Mouse (Mus musculus): ENCODE results near the gene Klhdc10.

The Klhdc10 gene

DNA sequence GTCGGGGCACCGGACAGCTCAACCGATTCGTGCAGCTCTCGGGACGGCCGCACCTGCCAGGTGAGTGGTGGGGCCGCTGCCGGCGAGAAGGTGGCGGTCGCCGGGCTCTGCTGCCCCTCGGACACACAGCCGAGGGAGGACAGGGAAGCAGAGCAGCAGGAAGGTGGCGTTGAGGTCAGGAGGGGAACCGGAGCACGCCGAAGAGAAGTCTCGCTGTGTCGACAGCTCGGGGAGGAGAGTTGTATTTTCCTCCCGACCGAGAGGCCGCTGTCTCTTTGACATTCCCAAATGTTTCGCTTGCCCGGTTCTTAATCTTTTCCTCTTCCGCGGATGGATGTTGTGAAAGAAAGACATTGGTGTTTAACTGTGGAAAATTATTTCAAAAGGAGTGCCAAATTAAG is 423 bp downstream of the Klhdc10 start:
- DNase-seq (ENCODE audit: low spot score) = peak; percentile 41

DNA sequence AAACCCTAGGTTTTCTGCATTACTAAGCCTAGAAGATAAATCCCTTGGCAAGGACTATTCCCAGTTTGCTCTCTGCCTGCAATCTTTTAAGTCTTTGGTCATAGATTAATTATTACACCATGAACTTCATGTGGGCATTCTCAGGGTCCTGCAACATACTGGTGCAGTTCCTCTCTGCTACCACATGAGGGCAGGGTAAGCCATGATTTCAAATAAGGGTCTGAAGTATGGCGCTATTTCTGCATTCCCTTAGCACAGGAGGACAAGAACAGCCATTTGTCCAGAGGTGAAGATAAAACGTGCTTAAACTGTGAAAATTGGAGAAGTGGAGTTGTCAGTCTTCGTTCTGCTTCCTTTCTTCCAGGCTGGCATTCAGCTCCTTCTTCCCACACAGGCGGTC is 1.8 kb downstream of the Klhdc10 start:
- peak; percentile 92 for DNase-seq (ENCODE audit: low spot score)

DNA sequence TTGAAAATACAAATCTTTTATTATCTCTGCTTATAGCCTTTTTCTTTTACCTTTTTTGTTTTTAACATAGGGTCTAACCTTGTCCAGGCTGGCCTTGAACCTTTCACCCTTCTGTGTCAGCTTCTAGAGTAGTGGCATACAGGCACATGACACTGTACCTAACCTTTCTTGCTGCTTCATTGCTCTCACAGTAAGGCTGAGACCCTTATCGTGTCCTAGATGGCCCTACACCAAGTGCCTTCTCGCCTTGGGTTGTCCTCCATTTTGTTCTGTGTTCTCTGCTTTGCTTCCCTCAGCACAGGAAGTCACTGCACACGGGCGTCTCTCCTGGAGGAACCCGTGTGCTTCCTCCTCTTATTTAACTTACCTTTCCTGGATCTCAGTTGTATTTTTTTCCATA is 3.0 kb downstream of the Klhdc10 start:
- DNase-seq (ENCODE audit: low spot score) = no peak

DNA sequence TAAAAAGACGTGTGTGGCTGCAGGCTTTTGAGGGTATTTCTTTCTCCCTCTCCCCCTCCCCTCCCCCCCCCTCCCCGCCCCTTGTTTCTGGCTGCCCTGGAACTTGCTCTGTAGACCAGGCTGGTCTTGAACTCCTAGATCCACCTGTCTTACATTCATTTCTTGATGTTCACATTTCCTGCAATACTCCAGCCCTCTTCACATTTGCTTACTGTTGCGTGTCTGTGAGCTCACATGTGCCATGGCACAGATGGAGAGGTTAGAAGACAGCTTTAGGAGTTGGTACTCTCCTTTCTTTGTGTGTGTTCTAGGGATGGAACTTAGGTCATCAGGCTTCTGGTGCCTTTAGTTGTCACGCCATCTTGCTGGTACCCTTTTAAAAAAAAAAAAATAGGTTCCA is 6.6 kb downstream of the Klhdc10 start:
- DNase-seq (ENCODE audit: low spot score) = no peak

DNA sequence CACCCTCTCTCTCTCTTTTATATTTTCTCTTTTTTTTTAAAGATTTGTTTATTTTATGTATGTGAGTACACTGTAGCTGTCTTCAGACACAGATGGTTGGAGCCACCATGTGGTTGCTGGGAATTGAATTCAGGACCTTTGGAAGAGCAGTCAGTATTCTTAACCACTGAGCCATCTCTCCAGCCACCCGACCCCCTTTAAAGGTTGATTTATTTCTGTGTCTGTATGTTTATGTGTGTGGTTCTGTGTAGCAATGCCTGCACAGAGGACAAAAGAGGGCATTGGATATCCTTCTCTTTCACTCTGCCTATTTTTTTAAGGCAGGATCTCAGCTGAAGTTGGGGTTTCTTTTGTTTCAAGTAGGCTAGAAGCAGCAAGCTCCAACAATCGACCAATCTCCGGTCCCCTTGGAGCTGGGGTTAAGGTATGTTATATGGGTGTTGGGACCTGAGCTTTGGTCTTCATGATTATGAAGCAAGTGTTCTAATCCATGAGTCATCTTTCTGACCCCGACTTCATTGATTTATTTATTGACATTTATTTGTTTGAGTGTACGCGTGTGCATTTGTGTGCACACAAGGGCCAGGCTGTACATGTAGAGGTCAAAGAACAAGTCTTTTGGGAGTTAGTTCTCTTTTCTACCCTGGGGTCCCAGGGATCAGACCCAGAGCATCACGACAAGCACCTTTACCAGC is 7.9 kb downstream of the Klhdc10 start:
- no peak for DNase-seq (ENCODE audit: low spot score)

DNA sequence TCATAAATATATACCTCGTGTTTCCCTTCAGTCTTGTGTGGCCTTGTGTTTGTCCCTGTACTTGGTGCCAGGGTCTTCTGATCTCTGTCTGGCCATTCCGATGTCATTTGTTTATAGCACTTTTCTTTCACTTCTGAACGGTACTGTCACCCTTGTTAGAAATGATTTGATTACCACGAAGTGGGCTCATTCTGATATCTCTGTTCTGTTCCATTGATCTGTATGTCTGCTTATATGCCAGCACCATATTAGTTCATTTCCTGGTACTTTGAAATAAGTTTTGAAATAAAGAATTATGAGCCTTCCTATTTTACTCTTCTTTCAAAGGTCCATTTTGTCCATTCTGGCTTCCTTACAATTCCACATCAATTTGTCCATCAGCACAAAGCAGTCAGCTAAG is 9.6 kb downstream of the Klhdc10 start:
- DNase-seq (ENCODE audit: low spot score) = no peak

DNA sequence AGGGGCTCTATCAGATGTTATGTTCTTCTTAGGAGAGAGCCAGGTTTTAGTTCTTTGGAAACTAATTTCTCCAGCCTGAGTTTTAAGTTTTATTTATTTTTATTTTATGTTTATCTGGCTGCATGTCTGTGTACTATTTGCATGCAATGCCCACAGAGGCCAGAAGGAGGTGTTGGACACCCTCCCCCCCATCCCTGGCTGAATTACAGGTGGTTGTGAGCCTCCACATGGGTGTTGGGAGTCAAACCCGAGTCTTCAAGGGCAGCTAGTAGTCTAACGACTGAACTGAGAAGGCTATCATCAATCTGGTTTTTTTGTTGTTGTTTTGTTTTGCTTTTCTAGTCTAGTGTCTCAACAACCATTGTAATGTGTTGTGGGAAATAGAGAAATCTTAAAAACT is 14.5 kb downstream of the Klhdc10 start:
- no peak for DNase-seq (ENCODE audit: low spot score)

DNA sequence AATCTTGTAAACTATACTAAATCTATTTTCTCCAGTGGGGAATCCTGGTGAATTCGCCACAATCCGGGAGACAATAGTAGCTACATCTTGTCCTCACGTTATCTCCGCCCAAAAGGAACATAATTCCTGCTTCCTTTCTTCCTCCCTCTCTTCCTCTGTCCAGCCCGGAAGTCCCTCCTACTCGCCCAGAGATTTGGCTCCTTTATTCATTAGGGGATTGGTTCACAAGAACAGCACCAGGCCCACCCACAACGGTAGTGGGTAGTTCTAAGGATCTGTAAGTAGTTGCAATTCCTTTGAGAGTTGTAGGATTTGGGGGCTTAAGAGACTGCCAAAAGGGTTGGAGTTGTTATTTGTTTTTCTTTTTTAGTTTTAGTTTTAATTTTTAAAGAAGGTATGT is 15.1 kb downstream of the Klhdc10 start:
- no peak for DNase-seq (ENCODE audit: low spot score)

DNA sequence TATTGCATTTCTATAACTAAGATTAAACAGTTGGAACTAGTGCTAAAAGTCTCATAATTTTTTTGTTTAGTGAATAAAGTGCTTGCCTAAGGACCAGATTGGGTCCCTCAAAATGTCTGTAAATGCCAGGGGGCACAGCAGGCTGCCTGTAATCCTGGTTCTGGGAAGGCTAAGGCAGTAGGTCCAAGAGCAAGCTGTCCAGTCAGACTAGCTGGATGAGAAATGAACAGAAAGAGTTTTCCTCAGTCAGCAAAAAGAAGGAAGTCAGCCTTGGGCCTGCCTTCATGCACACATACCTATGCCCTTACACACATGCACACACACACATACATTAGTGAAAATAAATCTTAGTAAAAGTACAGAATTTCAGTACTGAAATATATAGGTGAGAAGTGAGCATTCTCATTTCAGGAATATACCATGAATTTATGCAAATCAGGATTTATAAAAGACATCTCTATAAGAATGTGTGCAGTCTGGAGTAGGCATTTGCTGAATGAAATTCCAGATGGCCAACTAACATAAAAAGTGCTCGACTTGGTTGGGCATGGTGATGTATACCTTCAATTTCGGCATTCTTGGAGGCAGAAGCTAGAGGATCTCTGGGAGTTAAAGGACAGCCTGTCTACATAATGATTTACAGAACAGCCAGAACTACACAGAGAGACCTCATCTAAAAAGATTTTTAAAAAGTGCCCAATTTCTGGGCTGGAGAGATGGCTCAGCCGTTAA is 31.0 kb downstream of the Klhdc10 start:
- peak; percentile 31 for DNase-seq (ENCODE audit: low spot score)

DNA sequence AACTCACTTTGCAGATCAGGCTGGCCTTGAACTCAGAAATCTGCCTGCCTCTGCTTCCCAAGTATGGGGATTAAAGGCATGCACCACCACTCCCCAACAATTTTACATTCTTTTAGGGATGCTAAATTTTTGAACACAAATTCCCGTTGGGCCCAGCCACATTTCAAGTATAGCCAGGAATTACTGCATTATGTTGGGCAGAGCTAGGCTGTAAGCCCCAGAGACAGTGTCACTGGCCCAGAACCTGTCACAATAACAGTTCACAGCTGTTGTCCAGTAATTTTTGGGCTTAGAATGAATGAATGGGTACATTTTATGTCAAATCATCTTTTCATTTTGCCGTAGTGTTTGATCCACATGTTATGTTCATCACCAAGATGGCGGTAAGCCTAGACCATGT is 34.8 kb downstream of the Klhdc10 start:
- DNase-seq (ENCODE audit: low spot score) = no peak

DNA sequence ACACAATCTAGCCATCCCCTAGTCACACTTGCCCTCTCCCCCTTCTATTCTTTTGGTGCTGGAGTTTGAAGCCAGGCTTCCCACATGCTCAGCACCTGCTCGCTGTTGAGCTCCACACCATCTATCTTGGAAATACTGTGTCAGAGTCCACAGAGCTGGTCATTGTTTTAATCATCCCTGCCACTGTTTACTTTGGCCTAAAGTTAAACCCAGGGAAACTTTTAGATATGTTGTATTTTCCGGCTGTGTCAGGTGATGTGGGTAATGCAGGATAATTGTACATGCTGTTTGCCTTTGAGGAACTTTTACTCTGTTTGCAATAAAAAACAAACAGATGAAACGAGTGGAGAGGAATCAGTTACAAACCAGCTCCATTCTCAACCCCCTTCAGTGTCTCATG is 35.4 kb downstream of the Klhdc10 start:
- DNase-seq (ENCODE audit: low spot score) = no peak

DNA sequence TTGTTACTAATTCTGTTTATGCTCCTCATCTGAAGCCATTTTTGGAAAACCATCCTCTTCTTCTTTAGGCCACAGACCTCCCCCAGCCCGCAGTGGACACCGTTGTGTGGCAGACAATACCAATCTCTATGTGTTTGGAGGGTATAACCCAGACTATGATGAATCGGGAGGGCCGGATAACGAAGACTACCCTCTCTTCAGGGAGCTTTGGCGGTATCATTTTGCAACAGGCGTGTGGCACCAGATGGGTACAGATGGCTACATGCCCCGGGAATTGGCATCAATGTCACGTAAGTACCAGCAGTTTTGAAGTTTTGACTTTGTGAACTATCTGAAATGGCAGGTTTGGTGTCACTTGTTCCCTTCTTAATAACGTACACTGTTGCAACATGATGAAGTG is 37.9 kb downstream of the Klhdc10 start:
- no peak for DNase-seq (ENCODE audit: low spot score)

DNA sequence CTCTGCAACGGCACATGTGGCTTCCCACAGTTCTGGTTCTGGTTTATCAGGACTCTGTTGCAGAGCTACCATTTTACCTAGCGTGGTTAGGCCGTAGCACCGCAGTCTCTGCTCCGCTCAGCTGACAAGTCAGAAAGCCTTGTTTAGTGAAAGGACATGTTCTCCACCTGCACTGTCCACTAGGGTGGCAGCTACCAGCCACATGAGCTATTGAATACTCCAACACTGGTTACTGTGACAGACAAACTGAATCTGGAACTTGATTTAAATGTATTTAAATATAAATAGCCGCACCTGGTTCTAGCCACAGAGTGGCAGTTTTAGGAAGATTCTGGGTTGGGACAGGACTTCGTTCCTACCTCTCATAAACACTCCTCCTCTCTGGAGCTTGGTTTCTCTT is 55.3 kb downstream of the Klhdc10 start:
- no peak for DNase-seq (ENCODE audit: low spot score)

DNA sequence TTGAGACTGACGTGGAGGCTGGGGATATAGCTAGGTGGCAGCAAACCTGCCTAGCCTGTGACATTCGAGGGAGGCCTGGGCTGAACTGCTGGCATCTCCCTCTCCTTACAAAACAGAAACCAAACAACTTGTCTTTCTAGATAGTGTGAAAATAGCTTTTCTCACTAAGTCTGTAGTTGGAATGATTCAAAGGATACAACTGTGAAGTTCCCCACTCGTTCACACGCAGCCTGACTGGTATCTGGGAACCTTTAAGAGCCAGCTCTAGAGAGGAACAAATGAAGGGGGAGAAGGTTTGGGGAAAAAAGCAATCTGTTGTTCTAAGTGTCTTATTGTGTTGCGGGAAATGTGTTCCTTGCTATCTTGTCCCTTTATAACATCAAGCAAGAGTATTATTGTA is 57.0 kb downstream of the Klhdc10 start:
- no peak for DNase-seq (ENCODE audit: low spot score)

DNA sequence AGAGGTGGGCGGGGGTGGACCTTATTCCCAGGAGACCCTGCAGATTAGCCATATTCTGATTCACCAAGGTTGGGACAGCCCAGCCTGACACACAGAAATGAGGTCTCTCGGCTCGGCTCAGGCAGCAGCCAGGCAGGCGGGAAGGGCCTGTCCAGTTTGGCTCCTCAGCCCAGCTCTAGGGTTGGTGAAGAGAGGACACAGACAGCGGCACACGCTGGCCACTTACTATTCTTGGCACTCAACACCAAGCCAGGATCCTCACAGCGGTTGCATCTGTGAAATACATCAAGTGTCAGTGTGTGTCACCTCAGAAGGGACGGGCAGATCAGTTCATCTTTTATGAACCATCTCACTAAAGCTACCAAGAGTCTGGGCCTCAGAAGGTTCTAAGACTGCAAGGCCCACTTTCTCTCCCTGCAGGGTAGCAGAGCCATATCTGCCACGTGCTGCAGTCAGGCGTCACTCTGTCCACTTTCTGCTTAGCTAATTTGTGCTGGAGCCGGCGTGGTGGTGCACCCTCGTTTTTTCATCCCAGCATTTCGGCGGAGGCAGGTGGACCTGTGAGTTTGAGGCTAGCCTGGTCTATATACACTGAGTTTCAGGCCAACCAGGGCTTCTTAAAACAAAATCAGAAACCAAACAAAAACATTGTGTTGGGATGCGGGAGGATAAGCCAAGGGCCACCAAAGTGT is 57.5 kb downstream of the Klhdc10 start:
- no peak for DNase-seq (ENCODE audit: low spot score)

DNA sequence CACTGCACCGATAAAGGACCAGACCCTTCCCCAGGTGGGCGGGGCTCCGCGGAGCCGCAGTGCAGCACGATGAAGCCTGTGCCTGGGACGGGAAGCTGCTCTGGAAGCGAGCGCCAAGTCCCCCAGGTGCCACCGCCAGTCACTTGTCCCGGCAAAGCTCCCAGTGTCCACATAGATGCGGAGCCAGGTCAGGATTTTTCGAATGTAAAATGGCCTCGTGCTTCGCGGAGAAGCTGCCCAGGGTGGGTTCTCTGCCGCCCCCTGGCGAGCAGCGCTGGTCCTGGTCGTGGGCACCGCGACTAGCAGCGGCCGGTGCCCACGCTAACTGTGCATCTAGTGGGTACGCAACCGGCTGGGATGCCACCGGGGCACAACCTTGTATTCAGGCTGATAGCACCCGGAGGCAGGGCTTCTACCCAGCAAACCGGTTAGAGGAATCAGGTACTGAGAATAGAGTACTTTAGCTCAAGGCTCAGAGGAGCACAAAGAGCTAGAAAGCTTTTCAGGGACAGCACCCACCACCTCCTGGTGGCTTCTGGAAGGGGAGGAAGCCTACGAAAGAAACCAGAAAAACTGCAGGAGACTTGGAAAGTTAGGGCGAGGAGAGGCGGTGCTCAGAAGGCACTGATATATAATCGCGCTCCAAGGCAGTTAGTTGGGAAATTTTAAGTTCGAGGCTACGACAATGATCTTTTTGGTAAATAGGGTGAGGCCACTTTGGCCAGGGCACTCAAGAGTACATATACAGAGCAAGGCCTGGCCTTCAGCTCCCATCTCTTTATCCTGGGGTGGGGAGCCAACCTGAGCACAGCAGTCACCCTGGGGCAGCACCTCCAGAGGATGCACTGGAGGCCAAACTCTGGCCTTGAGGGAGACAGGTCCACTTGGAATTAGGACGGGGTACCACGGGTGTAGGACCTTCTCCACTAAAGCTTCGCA is 58.4 kb downstream of the Klhdc10 start:
- DNase-seq (ENCODE audit: low spot score) = peak; percentile 84

DNA sequence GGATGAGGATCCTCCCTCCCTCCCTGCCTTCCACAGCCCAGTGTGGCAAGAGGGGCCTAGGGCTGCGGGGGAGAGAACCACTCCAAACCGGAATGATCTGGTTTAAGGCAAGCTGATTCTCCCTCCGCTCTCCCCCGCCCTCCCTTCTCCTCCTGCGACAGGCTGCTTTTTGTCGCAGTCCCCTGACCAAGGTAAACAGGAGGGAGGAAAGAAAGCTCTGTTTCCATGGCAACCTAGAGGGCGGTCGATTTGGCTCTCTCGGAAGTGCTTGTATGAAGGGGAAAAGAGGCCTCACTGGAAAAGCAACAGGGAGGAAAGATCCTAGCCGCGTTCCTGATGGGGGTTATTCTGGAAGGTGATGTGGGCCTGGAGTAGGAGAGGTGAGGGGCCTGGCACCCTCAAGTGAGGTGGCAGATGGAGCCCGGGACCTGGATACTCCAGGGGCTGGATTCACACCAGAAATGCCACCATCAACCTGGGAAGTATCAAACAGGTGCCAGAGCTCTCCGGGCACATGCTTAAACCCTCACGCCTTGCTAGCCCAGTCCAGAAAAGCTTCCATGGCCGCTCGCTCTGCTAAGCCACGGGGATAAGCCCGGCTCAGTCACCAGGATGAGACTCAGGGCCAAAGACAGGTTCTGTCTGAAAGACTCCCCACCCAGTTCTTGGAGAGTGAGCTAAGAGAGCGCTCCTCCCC is 59.2 kb downstream of the Klhdc10 start:
- peak; percentile 96 for DNase-seq (ENCODE audit: low spot score)

DNA sequence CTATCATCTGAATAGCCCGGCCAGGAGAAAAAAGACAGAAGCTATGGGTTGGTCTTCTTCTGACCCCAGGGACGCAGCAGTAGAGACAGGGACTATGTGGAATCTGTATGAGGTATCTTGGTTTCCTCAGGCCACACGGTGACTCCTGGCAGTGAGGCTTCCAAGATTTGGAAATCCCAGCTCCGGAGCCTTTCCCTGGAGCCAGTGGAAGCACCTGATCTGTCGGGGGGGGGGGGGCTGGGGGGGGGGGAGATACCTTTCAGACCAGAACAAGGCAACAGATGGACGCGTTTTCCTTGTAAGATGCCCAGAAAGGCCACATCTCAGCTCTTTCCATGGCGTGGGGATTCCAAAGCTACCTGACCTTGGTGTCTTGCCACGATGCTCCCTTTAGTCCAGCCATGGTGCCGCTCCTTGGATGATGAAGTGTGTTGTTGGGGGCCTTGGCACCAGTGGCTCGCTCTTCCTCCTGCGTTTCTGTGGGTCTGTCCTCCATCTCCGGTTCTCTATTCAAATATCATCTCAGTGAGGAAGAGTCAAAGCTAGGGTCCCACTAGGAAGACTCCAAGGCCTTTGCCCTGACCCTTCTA is 60.2 kb downstream of the Klhdc10 start:
- DNase-seq (ENCODE audit: low spot score) = no peak

DNA sequence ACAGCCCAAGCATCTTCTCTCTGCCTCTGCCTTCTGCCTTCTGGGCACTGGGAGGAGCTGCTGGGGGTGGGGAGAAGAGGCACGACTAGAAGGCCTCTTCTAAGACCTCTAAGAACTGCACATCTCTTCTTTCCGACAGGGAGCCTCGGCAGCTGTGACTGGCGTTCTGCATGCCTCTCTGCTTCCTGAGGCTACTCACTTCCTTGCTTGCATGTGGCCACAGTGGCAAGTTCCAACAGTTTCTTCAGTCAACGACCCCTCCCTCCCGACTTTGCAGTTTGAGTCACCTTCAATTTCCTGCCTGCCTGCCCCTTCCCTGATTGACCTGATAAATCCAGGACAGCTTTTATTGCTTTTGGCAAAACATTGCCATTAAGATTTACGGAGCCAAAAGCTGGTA is 61.2 kb downstream of the Klhdc10 start:
- DNase-seq (ENCODE audit: low spot score) = peak; percentile 33

DNA sequence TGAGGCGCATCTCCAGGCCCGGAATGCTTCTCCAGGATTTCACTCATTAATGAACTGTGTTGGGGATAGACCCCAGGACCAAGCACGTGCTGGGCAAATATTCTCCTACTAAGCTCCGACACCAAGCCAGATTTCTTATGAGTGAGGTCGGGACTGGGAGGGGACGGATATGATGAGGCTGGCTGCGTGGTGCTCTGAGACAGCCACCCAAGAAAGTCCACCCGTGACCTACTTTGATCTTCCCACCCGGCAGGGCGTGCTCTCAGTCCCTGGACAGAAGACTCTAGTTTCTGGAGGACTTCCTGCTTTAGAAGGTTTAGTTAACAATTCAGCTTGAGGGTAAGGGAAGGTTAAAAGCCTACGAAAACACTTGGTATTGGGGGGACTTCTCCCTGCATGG is 63.9 kb downstream of the Klhdc10 start:
- no peak for DNase-seq (ENCODE audit: low spot score)

DNA sequence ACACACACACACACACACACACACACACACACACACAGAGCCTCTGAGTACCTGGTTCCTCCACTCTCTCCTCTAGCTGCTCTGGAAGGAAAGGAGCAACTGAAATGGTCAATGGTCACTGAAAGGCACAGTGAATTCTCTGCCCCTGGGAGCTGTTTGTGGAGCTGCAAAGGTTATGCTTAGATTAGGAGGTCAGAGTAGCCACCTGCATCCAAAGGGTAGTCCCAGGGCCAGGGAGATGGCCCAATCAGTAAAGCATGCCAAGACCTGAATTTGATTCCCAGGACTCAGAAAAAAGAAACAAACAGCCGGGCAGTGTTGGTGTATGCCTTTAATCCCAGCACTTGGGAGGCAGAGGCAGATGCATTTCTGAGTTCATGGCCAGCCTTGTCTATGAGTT is 66.4 kb downstream of the Klhdc10 start:
- DNase-seq (ENCODE audit: low spot score) = no peak
